Mouse (Mus musculus): ENCODE results near the gene Boc. TPM values are rescaled to one million over a fixed set of nuclear protein-coding genes. Genes with fewer than 3 reads are reported as not detected.

Boc gene
- polyA plus RNA-seq, 1 experiment from 2014 or later: 14.2 TPM

DNA sequence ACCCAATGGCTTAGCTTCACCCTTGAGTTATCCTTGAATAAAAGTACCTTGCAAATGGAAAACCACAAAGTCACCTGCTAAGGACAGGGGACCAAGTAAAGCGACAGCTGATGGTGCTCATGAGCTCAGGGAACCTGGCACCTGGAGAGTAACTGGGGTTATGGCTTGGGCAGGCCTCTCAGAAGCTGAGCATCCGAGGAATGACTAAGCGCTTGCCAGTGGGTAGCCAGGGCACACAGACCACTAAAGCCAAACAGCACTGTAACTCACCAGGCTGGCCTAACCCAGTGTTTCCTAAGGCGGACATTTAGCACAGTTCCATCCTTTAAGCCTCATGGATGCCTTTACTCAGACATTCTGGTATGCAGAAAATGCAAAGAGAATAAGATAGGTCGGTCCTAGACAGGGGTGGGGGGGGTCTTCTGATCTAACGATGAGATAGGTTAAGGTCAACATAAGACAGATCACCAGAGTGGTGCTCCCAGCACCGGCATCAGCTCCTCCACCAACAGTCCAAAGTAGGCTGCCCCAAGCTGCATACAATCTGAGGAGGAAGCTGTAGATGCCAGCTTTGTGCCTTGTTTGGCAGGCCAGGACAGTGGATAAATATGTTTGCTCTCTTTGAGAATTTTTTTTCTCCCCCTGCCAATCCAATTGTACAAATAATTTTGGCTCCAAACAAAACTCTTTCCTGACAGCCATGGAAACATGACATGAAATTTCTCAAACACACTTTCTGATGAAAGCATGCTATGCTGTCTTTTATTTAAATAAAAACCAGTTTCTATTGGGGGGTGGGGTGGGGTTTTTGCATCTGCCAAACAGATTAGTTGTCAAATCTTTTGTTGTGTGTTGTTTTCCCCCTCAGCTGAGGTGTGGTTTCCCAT, 49.0 kb downstream of the Boc start:
- ATAC-seq (replicated peaks; ENCODE audit: low FRiP score, low TSS enrichment, low read depth): no peak
- peaks cover 22% of the 10 kb centered on the region; the same call in 1 of the 2 replicates for H3K36me3 ChIP-seq (ENCODE audit: control insufficient read depth, insufficient read depth, low read length)
- peaks cover 1% of the 10 kb centered on the region; the same call in 1 of the 2 replicates for H3K9me3 ChIP-seq (ENCODE audit: control insufficient read depth, low read length)
- no peak for DNase-seq (ENCODE audit: low spot score)
- no peak overlapping the region for H3K9ac ChIP-seq (ENCODE audit: low read length)
- H3K4me1 ChIP-seq (replicated peaks; ENCODE audit: control insufficient read depth, insufficient read depth, low read length): no peaks in the 10 kb centered on the region; the same call in 1 of the 2 replicates
- H3K4me2 ChIP-seq (ENCODE audit: low read length): no peak overlapping the region
- no peak overlapping the region for H3K4me3 ChIP-seq (ENCODE audit: low read depth, low read length)
- H3K27ac ChIP-seq (ENCODE audit: low read depth): no peak overlapping the region
- no peaks in the 10 kb centered on the region for H3K27me3 ChIP-seq (replicated peaks; ENCODE audit: control insufficient read depth, insufficient read depth, low read length)
- 63% methylated on average over 7 of the region's 7 CpGs for WGBS

DNA sequence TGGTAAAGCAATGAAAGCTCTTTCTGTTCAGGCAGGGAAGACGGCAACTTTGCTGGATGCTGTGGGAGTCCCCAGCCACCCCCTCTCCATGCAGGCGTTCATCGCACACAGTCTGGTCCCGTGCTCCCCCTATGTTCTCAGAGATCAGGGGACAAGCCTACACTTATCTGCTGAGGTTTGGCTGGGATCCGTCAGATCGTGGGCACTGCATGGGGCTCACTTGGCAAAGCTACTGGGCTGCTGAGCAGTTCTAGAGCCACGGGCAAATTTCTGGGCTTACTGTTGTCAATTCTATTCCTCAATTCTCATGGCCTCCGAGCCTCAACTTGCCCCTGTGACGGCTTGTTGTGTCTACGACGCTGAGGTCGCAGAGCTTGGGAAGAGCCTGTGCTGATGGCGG, 49.9 kb downstream of the Boc start:
- ATAC-seq (replicated peaks; ENCODE audit: low FRiP score, low TSS enrichment, low read depth) (no peak), DNase-seq (ENCODE audit: low spot score) (no peak)
- no peak overlapping the region for H3K4me2 ChIP-seq (ENCODE audit: low read length)
- WGBS: 90% methylated on average over 13 of the region's 13 CpGs
- H3K4me1 ChIP-seq (replicated peaks; ENCODE audit: control insufficient read depth, insufficient read depth, low read length): no peaks in the 10 kb centered on the region; the same call in 1 of the 2 replicates
- H3K27ac ChIP-seq (ENCODE audit: low read depth): no peak overlapping the region
- no peak overlapping the region for H3K9ac ChIP-seq (ENCODE audit: low read length)
- peaks cover 5% of the 10 kb centered on the region; the same call in 1 of the 2 replicates for H3K9me3 ChIP-seq (ENCODE audit: control insufficient read depth, low read length)
- H3K27me3 ChIP-seq (replicated peaks; ENCODE audit: control insufficient read depth, insufficient read depth, low read length): no peaks in the 10 kb centered on the region
- H3K36me3 ChIP-seq (ENCODE audit: control insufficient read depth, insufficient read depth, low read length): peaks cover 25% of the 10 kb centered on the region; the same call in 1 of the 2 replicates
- H3K4me3 ChIP-seq (ENCODE audit: low read depth, low read length): no peak overlapping the region

DNA sequence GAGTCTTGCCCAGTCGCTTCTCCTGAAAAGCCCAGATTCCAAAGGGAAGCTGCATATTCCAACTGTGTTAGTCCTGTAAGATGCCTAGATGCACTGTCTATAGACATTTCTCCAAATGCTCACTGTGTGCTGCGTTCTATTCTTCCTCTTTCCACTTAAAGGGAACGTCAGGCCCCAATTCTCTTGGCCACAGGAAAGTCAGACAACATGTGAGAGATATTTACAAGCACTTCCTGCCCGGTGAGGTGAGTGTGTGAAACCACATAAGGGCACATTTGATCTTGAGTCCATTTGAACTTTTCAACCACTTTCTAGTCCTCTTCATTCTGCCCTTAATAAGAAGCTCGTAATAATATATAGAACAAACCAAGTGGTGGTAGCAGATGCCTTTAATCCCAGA, 50.7 kb downstream of the Boc start:
- Histone ChIP-seq H3K27me3 (replicated peaks; ENCODE audit: control insufficient read depth, insufficient read depth, low read length) (no peaks in the 10 kb centered on the region), H3K9me3 (ENCODE audit: control insufficient read depth, low read length) (peaks cover 5% of the 10 kb centered on the region; the same call in 1 of the 2 replicates), H3K9ac (ENCODE audit: low read length) (no peak overlapping the region), H3K27ac (ENCODE audit: low read depth) (no peak overlapping the region), H3K4me3 (ENCODE audit: low read depth, low read length) (no peak overlapping the region), H3K36me3 (ENCODE audit: control insufficient read depth, insufficient read depth, low read length) (peaks cover 27% of the 10 kb centered on the region), H3K4me1 (replicated peaks; ENCODE audit: control insufficient read depth, insufficient read depth, low read length) (no peaks in the 10 kb centered on the region; the same call in 1 of the 2 replicates), H3K4me2 (ENCODE audit: low read length) (no peak overlapping the region)
- WGBS: 83% methylated on average over 5 of the region's 5 CpGs
- DNase-seq (ENCODE audit: low spot score) (no peak), ATAC-seq (replicated peaks; ENCODE audit: low FRiP score, low TSS enrichment, low read depth) (no peak)

DNA sequence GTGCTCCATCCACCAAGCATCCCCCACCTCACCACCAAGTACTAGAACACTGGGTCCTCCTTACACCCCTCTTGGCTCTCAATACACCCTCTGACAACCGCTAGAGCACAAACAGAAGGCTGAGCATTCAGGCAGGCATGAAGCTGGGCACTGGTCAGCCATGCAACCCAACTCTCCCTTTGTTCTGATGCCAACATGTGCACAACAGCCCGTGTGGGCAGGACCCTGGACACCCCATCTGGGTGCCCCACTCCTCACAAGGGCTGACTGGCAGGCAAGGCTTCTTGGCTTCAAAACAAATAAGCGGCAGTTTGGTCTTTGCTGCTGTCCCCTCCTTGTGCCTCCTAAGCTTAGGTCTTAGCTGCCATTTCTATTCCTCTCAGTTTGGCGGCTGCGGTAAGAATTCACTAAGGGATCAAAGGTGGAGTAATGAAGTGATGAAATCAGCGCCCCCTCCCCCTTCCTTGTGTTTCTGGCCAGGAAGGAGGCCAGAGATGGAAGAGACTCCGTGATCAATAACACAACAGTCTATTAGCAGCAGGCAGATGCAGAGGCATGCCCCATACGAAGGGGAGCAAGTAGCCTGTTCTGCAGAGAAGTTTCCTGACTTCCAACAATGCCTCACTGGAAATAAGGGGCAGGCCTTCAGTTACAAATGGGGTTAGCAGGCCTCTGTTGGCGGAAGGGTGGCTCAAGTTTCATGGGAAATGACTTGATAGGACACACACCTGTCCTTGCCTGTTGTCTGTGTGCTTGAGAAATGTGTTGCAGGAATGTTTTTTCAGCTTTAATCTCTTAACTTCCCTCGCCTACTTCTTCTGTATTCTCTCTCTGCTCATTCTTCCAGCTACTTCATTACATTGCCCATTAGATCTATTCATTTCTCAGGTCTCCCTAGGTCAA, 51.4 kb downstream of the Boc start:
- H3K9me3 ChIP-seq (ENCODE audit: control insufficient read depth, low read length): peaks cover 5% of the 10 kb centered on the region; the same call in 1 of the 2 replicates
- no peak overlapping the region for H3K4me3 ChIP-seq (ENCODE audit: low read depth, low read length)
- ATAC-seq (replicated peaks; ENCODE audit: low FRiP score, low TSS enrichment, low read depth): no peak
- no peak overlapping the region for H3K27ac ChIP-seq (ENCODE audit: low read depth)
- H3K27me3 ChIP-seq (replicated peaks; ENCODE audit: control insufficient read depth, insufficient read depth, low read length): no peaks in the 10 kb centered on the region
- H3K36me3 ChIP-seq (ENCODE audit: control insufficient read depth, insufficient read depth, low read length): peaks cover 27% of the 10 kb centered on the region
- no peak overlapping the region for H3K9ac ChIP-seq (ENCODE audit: low read length)
- H3K4me2 ChIP-seq (ENCODE audit: low read length): no peak overlapping the region
- no peak for DNase-seq (ENCODE audit: low spot score)
- no peaks in the 10 kb centered on the region; the same call in 1 of the 2 replicates for H3K4me1 ChIP-seq (replicated peaks; ENCODE audit: control insufficient read depth, insufficient read depth, low read length)
- 62% methylated on average over 10 of the region's 10 CpGs for WGBS

DNA sequence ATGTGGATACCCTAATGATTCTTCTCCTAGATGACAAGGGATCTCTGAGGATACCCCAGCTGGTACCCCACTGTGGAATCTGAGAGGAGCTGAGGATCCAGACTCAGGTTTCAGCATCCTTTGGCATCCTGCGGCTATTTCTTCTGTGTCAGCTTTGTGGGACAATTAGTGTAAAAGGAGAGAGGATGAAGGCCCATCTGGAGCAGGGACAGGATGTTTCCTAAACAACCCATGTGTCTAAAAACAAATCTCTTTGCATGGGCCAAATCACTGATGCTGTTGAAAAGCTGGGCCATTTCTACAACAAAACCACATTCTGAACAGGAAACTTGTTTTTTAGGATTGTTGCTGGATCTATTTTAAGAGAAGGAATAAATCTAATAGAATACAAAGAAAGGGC, 53.5 kb downstream of the Boc start:
- H3K9me3 ChIP-seq (ENCODE audit: control insufficient read depth, low read length): peaks cover 5% of the 10 kb centered on the region; the same call in 1 of the 2 replicates
- H3K9ac ChIP-seq (ENCODE audit: low read length): no peak overlapping the region
- DNase-seq (ENCODE audit: low spot score): no peak
- H3K4me2 ChIP-seq (ENCODE audit: low read length): no peak overlapping the region
- no peaks in the 10 kb centered on the region for H3K27me3 ChIP-seq (replicated peaks; ENCODE audit: control insufficient read depth, insufficient read depth, low read length)
- no peak for ATAC-seq (replicated peaks; ENCODE audit: low FRiP score, low TSS enrichment, low read depth)
- 96% methylated on average over 1 of the region's 1 CpGs for WGBS
- no peak overlapping the region for H3K27ac ChIP-seq (ENCODE audit: low read depth)
- H3K36me3 ChIP-seq (ENCODE audit: control insufficient read depth, insufficient read depth, low read length): peaks cover 42% of the 10 kb centered on the region
- no peaks in the 10 kb centered on the region for H3K4me1 ChIP-seq (replicated peaks; ENCODE audit: control insufficient read depth, insufficient read depth, low read length)
- H3K4me3 ChIP-seq (ENCODE audit: low read depth, low read length): no peak overlapping the region

DNA sequence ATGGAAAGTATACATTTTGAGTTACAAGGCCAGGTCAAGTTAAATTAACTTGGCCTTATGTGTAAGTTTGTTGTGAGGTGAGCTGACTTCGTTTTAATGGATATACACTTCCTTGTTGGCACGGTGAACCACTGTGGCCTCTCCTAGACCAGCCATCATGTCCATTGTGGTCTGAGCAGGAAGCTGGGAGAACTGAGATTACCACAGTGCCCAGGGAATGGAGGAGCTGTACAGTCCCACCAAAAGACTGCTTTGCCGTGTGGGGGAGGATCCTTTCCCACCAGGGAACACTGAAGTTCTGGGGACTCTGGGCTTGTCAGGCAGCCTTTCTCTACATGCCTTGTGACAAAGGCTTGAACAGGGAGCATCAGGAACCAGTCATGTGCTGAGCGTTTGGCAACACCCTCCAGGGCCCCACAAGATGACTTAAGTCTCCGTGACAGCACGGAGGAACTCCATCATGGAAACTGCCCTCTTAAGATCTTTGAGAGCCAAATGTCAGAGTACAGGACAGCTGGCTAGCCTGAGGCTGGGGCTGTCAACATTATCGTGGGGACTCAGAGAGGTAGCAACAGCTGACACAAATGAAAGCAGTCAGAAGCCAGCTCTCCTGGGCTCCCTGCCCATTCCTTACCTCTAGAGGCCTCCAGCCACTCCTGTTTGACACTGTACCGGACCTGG, 55.7 kb downstream of the Boc start:
- Histone ChIP-seq H3K4me3 (ENCODE audit: low read depth, low read length) (no peak overlapping the region), H3K27me3 (replicated peaks; ENCODE audit: control insufficient read depth, insufficient read depth, low read length) (no peaks in the 10 kb centered on the region), H3K4me2 (ENCODE audit: low read length) (no peak overlapping the region), H3K9me3 (ENCODE audit: control insufficient read depth, low read length) (peaks cover 10% of the 10 kb centered on the region; the same call in 1 of the 2 replicates), H3K36me3 (ENCODE audit: control insufficient read depth, insufficient read depth, low read length) (peaks cover 60% of the 10 kb centered on the region), H3K4me1 (replicated peaks; ENCODE audit: control insufficient read depth, insufficient read depth, low read length) (no peaks in the 10 kb centered on the region), H3K9ac (ENCODE audit: low read length) (no peak overlapping the region), H3K27ac (ENCODE audit: low read depth) (no peak overlapping the region)
- no peak for DNase-seq (ENCODE audit: low spot score)
- ATAC-seq (replicated peaks; ENCODE audit: low FRiP score, low TSS enrichment, low read depth): no peak
- 77% methylated on average over 8 of the region's 8 CpGs for WGBS

DNA sequence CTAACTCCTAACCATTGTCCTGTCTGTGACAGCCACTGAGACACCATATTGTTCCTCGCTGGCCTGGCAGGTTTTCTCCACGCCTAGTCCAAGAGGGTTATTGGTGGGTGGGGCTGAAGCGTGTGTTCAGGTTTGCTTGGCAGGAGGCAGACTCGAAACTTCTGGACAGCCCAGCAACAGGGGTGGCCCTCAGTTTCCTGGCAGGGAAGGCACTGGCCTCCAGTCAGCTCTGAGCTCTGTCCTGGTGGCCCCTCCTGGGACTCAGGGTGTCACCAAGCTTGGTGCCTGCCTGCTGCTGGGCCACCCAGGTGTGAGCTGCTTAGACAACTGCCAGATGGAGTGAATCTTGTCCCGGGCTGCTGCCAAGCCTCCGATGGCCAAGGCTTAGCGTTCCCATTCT, 56.4 kb downstream of the Boc start:
- H3K36me3 ChIP-seq (ENCODE audit: control insufficient read depth, insufficient read depth, low read length): peaks cover 67% of the 10 kb centered on the region

DNA sequence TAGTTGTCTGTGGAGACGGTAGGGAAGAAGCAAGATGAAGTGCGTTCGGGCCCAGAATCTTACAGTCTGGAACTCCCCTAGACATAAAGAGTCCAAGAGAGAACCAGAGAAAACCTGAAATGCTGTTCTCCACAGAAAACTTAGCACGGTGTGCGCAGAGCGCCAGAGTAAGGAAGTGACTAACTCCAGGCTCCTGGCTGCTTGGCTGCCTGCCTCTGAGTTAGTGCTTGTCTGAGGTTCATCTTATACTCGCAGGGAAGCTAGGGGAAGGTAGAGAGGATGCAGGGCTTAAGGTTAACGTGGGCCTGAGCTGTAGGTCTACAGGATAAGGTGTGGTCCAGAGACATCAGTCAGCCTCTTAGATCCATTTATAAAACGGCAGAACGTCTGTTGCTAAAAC, 56.9 kb downstream of the Boc start:
- no peaks in the 10 kb centered on the region for H3K27me3 ChIP-seq (replicated peaks; ENCODE audit: control insufficient read depth, insufficient read depth, low read length)
- peaks cover 71% of the 10 kb centered on the region for H3K36me3 ChIP-seq (ENCODE audit: control insufficient read depth, insufficient read depth, low read length)
- H3K4me3 ChIP-seq (ENCODE audit: low read depth, low read length): no peak overlapping the region
- no peak overlapping the region for H3K9ac ChIP-seq (ENCODE audit: low read length)
- 88% methylated on average over 10 of the region's 10 CpGs for WGBS
- H3K27ac ChIP-seq (ENCODE audit: low read depth): no peak overlapping the region
- H3K9me3 ChIP-seq (ENCODE audit: control insufficient read depth, low read length): peaks cover 10% of the 10 kb centered on the region; the same call in 1 of the 2 replicates
- no peaks in the 10 kb centered on the region for H3K4me1 ChIP-seq (replicated peaks; ENCODE audit: control insufficient read depth, insufficient read depth, low read length)
- H3K4me2 ChIP-seq (ENCODE audit: low read length): no peak overlapping the region
- DNase-seq (ENCODE audit: low spot score) (no peak), ATAC-seq (replicated peaks; ENCODE audit: low FRiP score, low TSS enrichment, low read depth) (no peak)

More for the DNA sequence above, 56.4 kb downstream of the Boc start:
- peaks cover 10% of the 10 kb centered on the region; the same call in 1 of the 2 replicates for H3K9me3 ChIP-seq (ENCODE audit: control insufficient read depth, low read length)
- H3K9ac ChIP-seq (ENCODE audit: low read length): no peak overlapping the region
- no peak for DNase-seq (ENCODE audit: low spot score)
- WGBS: 70% methylated on average over 7 of the region's 7 CpGs
- no peaks in the 10 kb centered on the region for H3K27me3 ChIP-seq (replicated peaks; ENCODE audit: control insufficient read depth, insufficient read depth, low read length)
- H3K4me2 ChIP-seq (ENCODE audit: low read length): no peak overlapping the region
- no peaks in the 10 kb centered on the region for H3K4me1 ChIP-seq (replicated peaks; ENCODE audit: control insufficient read depth, insufficient read depth, low read length)
- H3K4me3 ChIP-seq (ENCODE audit: low read depth, low read length): no peak overlapping the region
- no peak overlapping the region for H3K27ac ChIP-seq (ENCODE audit: low read depth)
- ATAC-seq (replicated peaks; ENCODE audit: low FRiP score, low TSS enrichment, low read depth): no peak

All from intestine, embryonic 14.5 days (tissue).